Mouse (Mus musculus): ENCODE data around the gene Gins1. TPM values are rescaled to one million over a fixed set of nuclear protein-coding genes. Genes with fewer than 3 reads are reported as not detected.

Gene Gins1
- polyA plus RNA-seq, 1 experiment: 14.0 TPM

DNA sequence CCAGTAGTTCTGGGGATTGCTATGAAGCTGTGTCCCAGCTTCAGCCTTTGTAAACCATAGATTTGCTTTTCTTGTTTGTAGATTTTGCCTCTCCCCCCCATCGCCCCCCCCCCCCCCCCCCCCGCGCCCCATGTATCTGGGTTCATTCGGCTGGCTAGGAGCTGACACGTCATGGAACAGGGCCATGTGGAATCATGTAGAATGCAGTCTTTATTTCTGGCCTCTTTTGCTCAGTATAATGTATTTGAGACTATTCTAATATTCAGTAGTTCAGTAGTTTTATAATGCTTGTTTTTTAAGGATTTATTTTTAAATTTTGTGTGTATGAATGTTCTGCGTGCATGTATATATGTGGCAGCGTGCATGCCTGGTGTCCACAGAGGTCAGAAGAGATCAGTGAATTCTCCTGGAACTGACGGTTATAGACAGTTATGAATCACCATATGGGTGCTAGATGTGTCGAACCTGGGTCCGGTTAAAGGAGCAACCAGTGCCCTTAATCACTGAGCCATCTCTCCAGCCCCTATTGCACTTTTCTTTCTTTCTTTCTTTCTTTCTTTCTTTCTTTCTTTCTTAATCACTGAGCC lies 5.2 kb downstream of the Gins1 start:
- H3K36me3 ChIP-seq (ENCODE audit: control insufficient read depth, insufficient read depth, low read length): no peaks in the 10 kb centered on the region
- peaks cover 2% of the 10 kb centered on the region; the same call in 1 of the 2 replicates for H3K4me1 ChIP-seq (ENCODE audit: control insufficient read depth, insufficient read depth, low read length)
- no peaks in the 10 kb centered on the region for H3K27me3 ChIP-seq (ENCODE audit: control insufficient read depth, insufficient read depth, low read length)
- H3K4me3 ChIP-seq (ENCODE audit: control insufficient read depth, low read depth, low read length): peak overlapping the region; percentile 86; the same call in 1 of the 2 replicates
- peak overlapping the region; percentile 71 for H3K27ac ChIP-seq (ENCODE audit: control insufficient read depth, insufficient read depth, low read depth, low read length)
- TF ChIP-seq POLR2A (IDR thresholded peaks at IDR 0.05; ENCODE audit: control insufficient read depth, low read depth, low read length): no peak
- no peak for TF ChIP-seq CTCF (IDR thresholded peaks at IDR 0.05; ENCODE audit: control insufficient read depth, insufficient read depth, insufficient replicate concordance, low read depth, low read length)

- Histone ChIP-seq H3K27me3 (ENCODE audit: control insufficient read depth, insufficient read depth, low read length) (no peaks in the 10 kb centered on the region), H3K27ac (ENCODE audit: control insufficient read depth, insufficient read depth, low read depth, low read length) (no peak overlapping the region), H3K36me3 (ENCODE audit: control insufficient read depth, insufficient read depth, low read length) (no peaks in the 10 kb centered on the region), H3K4me1 (ENCODE audit: control insufficient read depth, insufficient read depth, low read length) (peaks cover 2% of the 10 kb centered on the region; the same call in 1 of the 2 replicates), H3K4me3 (ENCODE audit: control insufficient read depth, low read depth, low read length) (no peak overlapping the region)
- TF ChIP-seq POLR2A (IDR thresholded peaks at IDR 0.05; ENCODE audit: control insufficient read depth, low read depth, low read length) (no peak), CTCF (IDR thresholded peaks at IDR 0.05; ENCODE audit: control insufficient read depth, insufficient read depth, insufficient replicate concordance, low read depth, low read length) (no peak)
These were observed 9.7 kb downstream of the Gins1 start for GRCm38 (mm10) chr2:150914781-150915515.

DNA sequence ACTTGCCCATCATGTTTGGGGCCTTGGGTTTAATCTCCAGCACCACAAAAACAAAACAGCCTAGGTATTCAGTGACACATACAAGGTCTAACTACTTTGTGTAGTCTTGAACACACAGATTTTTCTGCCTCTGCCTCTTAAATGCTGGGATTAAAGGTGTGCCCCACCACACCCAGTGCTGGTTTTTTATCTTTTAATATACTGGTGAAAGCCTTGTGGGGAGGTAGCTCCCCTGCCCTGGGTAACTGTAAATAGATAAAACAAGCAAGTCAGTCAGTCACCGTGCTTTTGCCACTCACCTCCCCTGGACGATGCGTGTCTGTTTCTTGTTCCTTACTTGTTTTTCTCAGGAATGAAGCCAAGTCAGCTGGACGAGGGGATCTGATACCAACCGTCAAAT lies 10.6 kb downstream of the Gins1 start:
- TF ChIP-seq CTCF (IDR thresholded peaks at IDR 0.05; ENCODE audit: control insufficient read depth, insufficient read depth, insufficient replicate concordance, low read depth, low read length) (no peak), POLR2A (IDR thresholded peaks at IDR 0.05; ENCODE audit: control insufficient read depth, low read depth, low read length) (no peak)
- no peak overlapping the region for H3K27ac ChIP-seq (ENCODE audit: control insufficient read depth, insufficient read depth, low read depth, low read length)
- H3K36me3 ChIP-seq (ENCODE audit: control insufficient read depth, insufficient read depth, low read length): no peaks in the 10 kb centered on the region
- no peaks in the 10 kb centered on the region for H3K27me3 ChIP-seq (ENCODE audit: control insufficient read depth, insufficient read depth, low read length)
- H3K4me3 ChIP-seq (ENCODE audit: control insufficient read depth, low read depth, low read length): no peak overlapping the region
- H3K4me1 ChIP-seq (ENCODE audit: control insufficient read depth, insufficient read depth, low read length): no peaks in the 10 kb centered on the region

- Histone ChIP-seq H3K27me3 (ENCODE audit: control insufficient read depth, insufficient read depth, low read length) (no peaks in the 10 kb centered on the region), H3K36me3 (ENCODE audit: control insufficient read depth, insufficient read depth, low read length) (peaks cover 1% of the 10 kb centered on the region; the same call in 1 of the 2 replicates), H3K27ac (ENCODE audit: control insufficient read depth, insufficient read depth, low read depth, low read length) (no peak overlapping the region), H3K4me1 (ENCODE audit: control insufficient read depth, insufficient read depth, low read length) (no peaks in the 10 kb centered on the region), H3K4me3 (ENCODE audit: control insufficient read depth, low read depth, low read length) (no peak overlapping the region)
- TF ChIP-seq CTCF (IDR thresholded peaks at IDR 0.05; ENCODE audit: control insufficient read depth, insufficient read depth, insufficient replicate concordance, low read depth, low read length): no peak
These were observed 13.5 kb downstream of the Gins1 start for GRCm38 (mm10) chr2:150918720-150919119.

GRCm38 (mm10) chr2:150920543-150920942 lies 15.3 kb downstream of the Gins1 start:
- Histone ChIP-seq H3K27ac (ENCODE audit: control insufficient read depth, insufficient read depth, low read depth, low read length) (no peak overlapping the region), H3K4me1 (ENCODE audit: control insufficient read depth, insufficient read depth, low read length) (no peaks in the 10 kb centered on the region), H3K4me3 (ENCODE audit: control insufficient read depth, low read depth, low read length) (no peak overlapping the region), H3K36me3 (ENCODE audit: control insufficient read depth, insufficient read depth, low read length) (peaks cover 1% of the 10 kb centered on the region; the same call in 1 of the 2 replicates), H3K27me3 (ENCODE audit: control insufficient read depth, insufficient read depth, low read length) (no peaks in the 10 kb centered on the region)
- TF ChIP-seq POLR2A (IDR thresholded peaks at IDR 0.05; ENCODE audit: control insufficient read depth, low read depth, low read length) (no peak), CTCF (IDR thresholded peaks at IDR 0.05; ENCODE audit: control insufficient read depth, insufficient read depth, insufficient replicate concordance, low read depth, low read length) (no peak)

DNA sequence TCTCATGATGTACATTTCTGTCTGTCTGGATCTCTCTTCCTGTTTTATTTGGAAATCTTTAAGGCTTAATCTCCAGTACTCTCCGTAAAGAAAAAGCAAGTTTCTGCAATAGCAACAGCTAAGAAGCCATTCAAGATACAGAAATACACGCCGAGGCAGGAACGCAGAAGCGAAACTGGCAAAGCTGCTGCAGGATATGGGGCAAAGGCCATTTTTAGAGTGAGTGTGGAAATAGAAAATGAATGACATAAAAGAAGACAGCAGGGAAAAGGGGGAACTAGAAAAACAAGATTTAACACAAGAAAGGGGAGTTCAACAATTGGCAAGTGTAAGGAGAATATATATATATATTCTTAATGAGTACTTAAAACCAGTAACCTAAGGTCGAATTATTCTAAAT lies 16.5 kb downstream of the Gins1 start:
- TF ChIP-seq CTCF (IDR thresholded peaks at IDR 0.05; ENCODE audit: control insufficient read depth, insufficient read depth, insufficient replicate concordance, low read depth, low read length) (no peak), POLR2A (IDR thresholded peaks at IDR 0.05; ENCODE audit: control insufficient read depth, low read depth, low read length) (no peak)
- Histone ChIP-seq H3K27me3 (ENCODE audit: control insufficient read depth, insufficient read depth, low read length) (no peaks in the 10 kb centered on the region), H3K36me3 (ENCODE audit: control insufficient read depth, insufficient read depth, low read length) (peaks cover 1% of the 10 kb centered on the region; the same call in 1 of the 2 replicates), H3K27ac (ENCODE audit: control insufficient read depth, insufficient read depth, low read depth, low read length) (no peak overlapping the region), H3K4me3 (ENCODE audit: control insufficient read depth, low read depth, low read length) (no peak overlapping the region), H3K4me1 (ENCODE audit: control insufficient read depth, insufficient read depth, low read length) (no peaks in the 10 kb centered on the region)

DNA sequence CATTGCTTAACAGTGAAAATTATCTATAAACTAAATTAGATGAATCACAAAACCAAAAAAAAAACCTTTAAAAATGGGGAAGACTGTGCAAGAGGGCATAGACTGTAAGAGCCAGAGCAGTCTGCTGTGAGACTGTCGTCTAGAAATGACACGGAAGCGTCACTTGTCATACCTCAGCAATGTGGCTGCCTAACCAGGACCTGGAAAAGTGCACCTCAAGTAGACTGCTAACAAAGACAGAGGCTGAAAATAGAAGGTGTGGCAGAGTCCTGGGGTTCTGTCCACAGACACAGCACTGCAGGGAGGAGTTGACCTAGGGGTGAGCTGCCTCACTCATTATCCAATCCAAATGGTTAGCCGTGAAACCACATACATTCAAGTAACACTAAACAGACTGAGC lies 17.0 kb downstream of the Gins1 start:
- Histone ChIP-seq H3K36me3 (ENCODE audit: control insufficient read depth, insufficient read depth, low read length) (peaks cover 1% of the 10 kb centered on the region; the same call in 1 of the 2 replicates), H3K27ac (ENCODE audit: control insufficient read depth, insufficient read depth, low read depth, low read length) (no peak overlapping the region), H3K27me3 (ENCODE audit: control insufficient read depth, insufficient read depth, low read length) (no peaks in the 10 kb centered on the region), H3K4me3 (ENCODE audit: control insufficient read depth, low read depth, low read length) (no peak overlapping the region), H3K4me1 (ENCODE audit: control insufficient read depth, insufficient read depth, low read length) (no peaks in the 10 kb centered on the region)
- TF ChIP-seq POLR2A (IDR thresholded peaks at IDR 0.05; ENCODE audit: control insufficient read depth, low read depth, low read length): no peak
- no peak for TF ChIP-seq CTCF (IDR thresholded peaks at IDR 0.05; ENCODE audit: control insufficient read depth, insufficient read depth, insufficient replicate concordance, low read depth, low read length)

Measured in testis, adult 2 months (tissue).